Mouse (Mus musculus) olfactory bulb, adult 2 months (tissue): Measurements from ENCODE around the gene Ntrk3.

Experiments
- CTCF ChIP-seq: fragments of 200-500 bp; IDR thresholded peaks from 2 replicates; pipeline ENCODE4 v1.5.1; 2012; ENCODE audit warnings: low read depth, mild to moderate bottlenecking, low read length, moderate library complexity; ENCODE audit not compliant: insufficient read depth
- POLR2A ChIP-seq: fragments of 200-500 bp; IDR thresholded peaks from 2 replicates; pipeline ENCODE4 v1.6.1; 2012; ENCODE audit warnings: mild to moderate bottlenecking, low read depth, low read length, moderate library complexity; ENCODE audit not compliant: insufficient read depth

DNA sequence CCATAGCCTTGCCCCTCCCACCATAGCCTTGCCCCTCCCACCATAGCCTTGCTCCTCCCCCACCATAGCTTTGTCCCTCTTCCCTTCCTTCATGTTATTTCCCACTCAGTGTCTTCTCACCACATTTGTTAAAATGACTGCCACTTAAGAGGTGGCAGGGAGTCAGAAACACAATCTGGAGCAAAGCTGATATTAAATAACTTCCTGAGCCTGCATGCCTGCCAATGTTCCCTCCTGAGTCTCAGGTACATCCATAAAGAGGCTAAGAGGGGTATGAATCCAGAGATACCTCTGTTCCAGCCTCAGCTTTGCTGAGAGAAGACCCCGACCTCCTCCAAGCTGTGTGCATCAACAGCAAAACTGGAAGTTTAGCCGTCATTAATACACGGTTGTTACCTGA lies 172.4 kb downstream of the Ntrk3 start:
- TF ChIP-seq CTCF (no peak), POLR2A (no peak)
